Mouse (Mus musculus) bone marrow, adult 2 months (tissue): ENCODE measurements at regions not wholly inside any gene's neighbourhood (a gene's known extent, or its start where the extent isn't known, plus 50 kb on each side); places are given as distances from the start of the nearest gene placed in this dataset.

Experiments
- H3K27ac ChIP-seq: fragments of 200-500 bp; 2 replicates; pipeline ENCODE4 v1.5.1; 2012; ENCODE audit warnings: low read depth, mild to moderate bottlenecking, control low read depth, inconsistent platforms, low read length; ENCODE audit not compliant: control insufficient read depth, poor library complexity, insufficient read depth
- H3K4me1 ChIP-seq: fragments of 200-500 bp; 2 replicates; pipeline ENCODE4 v1.6.1; 2011; ENCODE audit warnings: low read length; ENCODE audit not compliant: control insufficient read depth, insufficient read depth
- H3K4me3 ChIP-seq: fragments of 200-500 bp; replicated peaks from 2 replicates; pipeline ENCODE3; 2011; ENCODE audit warnings: mild to moderate bottlenecking, low read depth, low read length, control low read depth; ENCODE audit not compliant: control insufficient read depth
- CTCF ChIP-seq: fragments of 200-500 bp; IDR thresholded peaks from 2 replicates; pipeline ENCODE4 v1.5.1; 2011; ENCODE audit warnings: low read length, control low read depth; ENCODE audit not compliant: control insufficient read depth, insufficient read depth
- POLR2A ChIP-seq: fragments of 200-500 bp; IDR thresholded peaks from 2 replicates; pipeline ENCODE4 v1.6.1; 2011; ENCODE audit warnings: low read depth, mild to moderate bottlenecking, control low read depth, low read length, borderline replicate concordance; ENCODE audit not compliant: control insufficient read depth
- WGBS: fragments of 180-500 bp; shearing (Covaris S2); methylation state at CpG from one replicate; pipeline ENCODE4 v1.1.7; 2018; 5-methylcytosine and 5-hydroxymethylcytosine counted together

- TF ChIP-seq CTCF, result no peak
- no peak for TF ChIP-seq POLR2A
- no peak overlapping the region for H3K4me3 ChIP-seq
- no peak overlapping the region for H3K27ac ChIP-seq
- WGBS, result 88% methylated on average over 9 of the region's 9 CpGs
- peaks cover 3% of the 10 kb centered on the region; the same call in 1 of the 2 replicates for H3K4me1 ChIP-seq
Measured at GRCm38 (mm10) chr8:12513042-12513441, 59.8 kb upstream of the Spaca7 start.

GRCm38 (mm10) chr8:12514138-12514537 lies 58.7 kb upstream of the Spaca7 start:
- TF ChIP-seq POLR2A (no peak), CTCF (no peak)
- peaks cover 3% of the 10 kb centered on the region; the same call in 1 of the 2 replicates for H3K4me1 ChIP-seq
- H3K4me3 ChIP-seq, result no peak overlapping the region
- H3K27ac ChIP-seq, result no peak overlapping the region
- WGBS, result 46% methylated on average over 7 of the region's 7 CpGs

GRCm38 (mm10) chr8:12521636-12522035 lies 51.2 kb upstream of the Spaca7 start:
- TF ChIP-seq POLR2A (no peak), CTCF (no peak)
- H3K4me3 ChIP-seq, result no peak overlapping the region
- 73% methylated on average over 9 of the region's 9 CpGs for WGBS

More at GRCm38 (mm10) chr8:12521636-12522035, 51.2 kb upstream of the Spaca7 start:
- H3K4me1 ChIP-seq, result no peaks in the 10 kb centered on the region; the same call in 1 of the 2 replicates
- no peak overlapping the region for H3K27ac ChIP-seq
